Mouse (Mus musculus) granulocyte monocyte progenitor cell, adult 5-6 weeks (primary cell): ENCODE measurements around the gene Yae1d1. TPM values are rescaled to one million over a fixed set of nuclear protein-coding genes. Genes with fewer than 3 reads are reported as not detected.

Experiments used
- total RNA-seq, 2 experiments: library from RNA; stranded (forward) in 1 of 2; stranded (reverse) in 1 of 2; fragments of 200-712, 200-1000 nt in 1 of 2; fragments of >200 nt in 1 of 2; fragmentation: Nextera tagmentation in 1 of 2; gene quantifications; 2 replicates each; pipeline ENCODE4 v1.2.3; 2014 to 2017

Gene Yae1d1
- total RNA-seq, 2 experiments from 2014 or later = 3.4 to 4.0 TPM

Other genes starting within 250 kb of the Yae1d1 start
- gene Cdk13, start 188.3 kb downstream of the Yae1d1 start, total RNA-seq (2014; fragmentation: Nextera tagmentation) = 52.0 and 63.4 TPM in 2 replicates
- gene Cdk13, start 188.3 kb downstream of the Yae1d1 start, total RNA-seq (2017) = 72.6 and 78.6 TPM in 2 replicates
- 14.0 and 14.7 TPM in 2 replicates for gene Rala, start 49.1 kb downstream of the Yae1d1 start, total RNA-seq (2014; fragmentation: Nextera tagmentation)
- 15.9 and 22.4 TPM in 2 replicates for gene Rala, start 49.1 kb downstream of the Yae1d1 start, total RNA-seq (2017)